Mouse (Mus musculus) liver, embryonic 15.5 days (tissue): ENCODE measurements around the gene Vmn1r221. TPM values are rescaled to one million over a fixed set of nuclear protein-coding genes. Genes with fewer than 3 reads are reported as not detected.

Experiments
- polyA plus RNA-seq: library from polyadenylated mRNA; unstranded; fragments of >200 nt; fragmentation: Nextera tagmentation; extraction: Ambion mirVana; gene quantifications from 2 replicates; pipeline ENCODE4 v1.2.1, GENCODE M21; 2015

The Vmn1r221 gene
- polyA plus RNA-seq, 1 experiment from 2014 or later = not detected

Other genes starting within 250 kb of the Vmn1r221 start
- not detected in 2 replicates for gene Vmn1r213, start 206.5 kb upstream of the Vmn1r221 start, polyA plus RNA-seq
- not detected in 2 replicates for gene Vmn1r214, start 183.7 kb upstream of the Vmn1r221 start, polyA plus RNA-seq
- not detected in 2 replicates for gene Vmn1r215, start 146.1 kb upstream of the Vmn1r221 start, polyA plus RNA-seq
- not detected in 2 replicates for gene Vmn1r217, start 95.9 kb upstream of the Vmn1r221 start, polyA plus RNA-seq
- not detected in 2 replicates for gene Vmn1r218, start 81.0 kb upstream of the Vmn1r221 start, polyA plus RNA-seq
- gene Vmn1r219, start 54.8 kb upstream of the Vmn1r221 start, polyA plus RNA-seq = not detected in 2 replicates
- gene Vmn1r220, start 26.2 kb upstream of the Vmn1r221 start, polyA plus RNA-seq = not detected in 2 replicates
- not detected in 2 replicates for gene Vmn1r222, start 21.8 kb downstream of the Vmn1r221 start, polyA plus RNA-seq
- not detected in 2 replicates for gene Vmn1r223, start 33.0 kb downstream of the Vmn1r221 start, polyA plus RNA-seq
- gene Zfp322a, start 155.1 kb downstream of the Vmn1r221 start, polyA plus RNA-seq = 11.2 and 12.6 TPM in 2 replicates
- gene Abt1, start 209.7 kb downstream of the Vmn1r221 start, polyA plus RNA-seq = 5.1 and 5.2 TPM in 2 replicates